Mouse (Mus musculus) adrenal gland, postnatal 14 days (tissue): ENCODE measurements around the gene Hsd11b2. TPM values are rescaled to one million over a fixed set of nuclear protein-coding genes. Genes with fewer than 3 reads are reported as not detected.

ENCODE experiments used
- DNase-seq: peaks from one replicate; pipeline ENCODE4 v3.0.0; 2021; ENCODE audit warnings: mixed read lengths
- total RNA-seq: library from RNA; stranded (reverse); gene quantifications from 2 replicates; pipeline ENCODE4 v1.2.3, GENCODE M21; 2021

The Hsd11b2 gene
- total RNA-seq, 1 experiment from 2014 or later: 1.1 TPM

DNA sequence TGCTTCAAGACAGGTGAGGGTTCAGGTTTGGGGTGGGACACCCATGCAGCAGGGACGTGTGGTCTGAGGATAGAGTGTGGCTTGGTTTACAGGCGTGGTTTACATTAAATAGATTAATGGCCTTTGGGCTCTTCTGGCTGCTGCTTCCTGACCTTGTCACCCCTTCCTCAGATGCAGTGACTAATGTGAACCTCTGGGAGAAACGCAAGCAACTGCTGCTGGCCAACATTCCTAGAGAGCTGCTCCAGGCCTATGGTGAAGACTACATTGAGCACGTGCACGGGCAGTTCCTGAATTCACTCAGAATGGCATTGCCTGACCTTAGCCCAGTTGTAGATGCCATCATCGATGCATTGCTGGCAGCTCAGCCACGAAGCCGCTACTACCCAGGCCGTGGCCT, 4.3 kb downstream of the Hsd11b2 start:
- no peak for DNase-seq

DNA sequence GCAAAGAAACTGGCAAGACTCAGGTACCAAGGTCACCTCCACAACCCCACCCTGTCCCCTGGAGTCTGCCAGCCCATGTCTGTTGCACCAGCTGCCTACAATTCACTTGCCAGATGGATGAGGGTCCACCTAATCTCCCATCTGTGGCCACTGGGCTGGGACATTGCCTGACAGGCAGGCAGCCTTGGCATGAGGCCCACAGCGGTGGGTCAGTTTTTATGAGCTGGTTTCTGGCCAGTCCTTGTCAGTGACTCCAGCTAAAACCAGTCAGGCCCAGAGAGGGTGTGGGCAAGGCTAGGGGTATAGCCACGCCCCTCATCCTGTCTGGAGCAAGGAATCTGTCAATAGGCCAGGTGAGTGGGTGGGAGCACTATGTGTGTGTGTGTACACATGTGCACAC, 8.6 kb downstream of the Hsd11b2 start:
- peak; percentile 69 for DNase-seq

DNA sequence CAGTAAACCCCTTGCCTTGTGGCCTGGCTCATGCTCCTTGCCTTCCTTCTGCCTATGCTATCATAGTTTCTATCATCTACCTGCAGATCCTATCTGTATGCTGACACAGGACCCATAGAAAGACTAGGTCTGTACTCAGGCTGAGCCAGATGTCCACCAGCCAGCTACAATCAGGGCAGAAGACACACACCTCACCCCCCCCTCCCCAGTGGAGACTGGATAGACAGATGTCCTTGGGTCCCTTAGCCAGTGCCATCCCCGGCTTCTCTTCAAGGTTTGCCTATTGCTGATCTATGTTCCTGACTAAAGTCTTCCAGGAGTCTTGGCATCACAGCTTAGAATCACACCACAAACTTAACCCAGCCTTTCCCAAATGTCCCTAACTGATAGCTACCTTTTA, 9.7 kb downstream of the Hsd11b2 start:
- peak; percentile 37 for DNase-seq

DNA sequence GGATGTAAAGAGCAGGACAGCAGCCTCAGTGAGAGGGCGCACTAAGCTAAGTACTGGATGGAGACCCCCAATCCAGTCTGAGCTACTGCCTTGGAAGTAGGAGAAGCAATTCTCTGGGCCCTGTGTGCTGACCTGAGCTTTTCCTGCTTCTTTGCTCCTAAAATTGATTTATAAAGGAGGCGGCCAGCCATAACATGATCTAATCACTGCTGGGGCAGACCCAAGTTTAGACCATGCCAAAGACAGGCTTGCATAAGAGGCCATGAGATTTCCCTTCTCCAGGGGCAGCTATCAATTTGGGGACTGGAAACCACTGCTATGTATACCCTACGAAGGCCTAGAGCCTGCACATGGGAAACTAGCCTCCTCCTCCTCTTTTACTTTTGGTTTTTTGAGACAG, 10.7 kb downstream of the Hsd11b2 start:
- DNase-seq: peak; percentile 44

DNA sequence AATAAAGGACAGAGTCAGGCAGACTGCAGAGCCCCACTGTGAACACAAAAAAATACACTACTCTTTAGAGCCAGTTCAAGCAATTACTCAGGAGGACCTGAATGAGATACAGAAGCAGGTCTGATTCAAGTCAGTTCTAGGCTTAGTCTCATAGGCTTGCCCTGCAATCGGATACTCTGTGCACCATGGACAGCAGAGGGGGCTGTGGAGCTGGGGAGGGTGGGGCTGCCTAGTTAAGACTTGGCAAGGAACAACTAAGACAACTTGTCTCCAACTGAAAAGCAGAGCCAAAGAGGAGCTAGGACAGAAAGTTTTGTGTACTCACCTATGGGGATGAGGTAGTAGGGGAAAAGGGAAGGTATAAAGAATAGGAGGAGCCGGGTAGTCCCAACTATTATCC, 13.2 kb downstream of the Hsd11b2 start:
- peak; percentile 83 for DNase-seq

DNA sequence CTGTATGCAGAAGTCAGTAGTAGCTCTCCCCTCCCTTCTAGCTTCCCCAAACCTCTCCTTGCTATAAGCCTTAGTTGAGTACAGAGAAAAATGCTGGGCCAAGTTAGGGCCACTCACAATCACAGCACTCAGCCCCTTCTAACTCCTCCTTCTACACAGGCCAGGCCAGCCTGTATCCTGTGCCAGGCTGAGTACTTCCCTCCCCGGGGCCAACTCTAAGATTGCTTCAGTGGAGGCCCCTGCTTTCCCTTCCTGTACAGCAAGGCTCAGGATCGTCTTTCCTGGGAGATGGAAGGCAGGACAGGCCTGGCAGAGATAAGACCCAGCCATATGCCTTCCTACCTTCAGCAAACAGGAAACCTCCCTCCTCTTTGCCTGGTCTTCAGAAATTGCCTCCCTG, 14.9 kb downstream of the Hsd11b2 start:
- peak; percentile 41 for DNase-seq

DNA sequence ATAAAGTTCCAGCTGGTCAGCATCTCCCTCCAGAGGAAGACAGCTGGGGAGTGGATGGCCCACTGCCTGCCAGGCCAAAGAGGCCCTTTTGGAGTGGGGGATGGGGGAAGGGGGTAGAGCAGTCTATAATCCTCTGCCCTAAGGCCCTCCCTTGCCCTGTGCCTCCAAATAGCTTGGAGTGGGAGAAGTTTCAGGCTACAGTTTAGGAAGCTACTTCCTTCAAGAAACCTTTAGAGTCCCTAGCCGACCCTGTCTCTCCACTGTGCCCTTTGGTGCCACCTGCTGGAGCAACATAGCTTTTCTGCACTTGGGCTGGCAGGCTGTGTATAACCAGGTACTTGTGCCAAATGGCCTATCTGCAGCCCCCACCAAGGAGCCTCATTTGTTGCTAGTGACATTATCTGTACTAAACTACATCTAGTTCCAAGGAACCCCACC, 15.4 kb downstream of the Hsd11b2 start:
- DNase-seq: peak; percentile 89

DNA sequence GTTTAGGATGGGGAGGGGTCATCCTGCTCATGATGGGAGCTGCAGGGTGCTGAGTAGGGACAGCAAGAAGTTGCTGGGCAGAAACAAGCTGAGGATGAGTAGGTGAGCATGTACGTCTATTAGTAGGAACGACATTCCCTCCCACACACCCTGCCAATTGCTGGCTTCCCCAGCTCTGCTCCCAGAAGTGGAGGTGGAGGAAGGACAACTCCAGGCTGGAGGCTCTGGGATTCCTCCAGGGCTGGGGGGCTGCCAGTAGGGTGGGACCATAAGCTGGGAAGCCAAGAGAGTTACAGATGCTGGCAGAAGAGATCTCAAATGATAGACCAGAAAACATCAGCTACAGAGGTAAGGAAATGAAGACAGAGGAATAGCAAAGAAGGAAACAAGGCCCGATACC, 18.0 kb downstream of the Hsd11b2 start:
- no peak for DNase-seq

DNA sequence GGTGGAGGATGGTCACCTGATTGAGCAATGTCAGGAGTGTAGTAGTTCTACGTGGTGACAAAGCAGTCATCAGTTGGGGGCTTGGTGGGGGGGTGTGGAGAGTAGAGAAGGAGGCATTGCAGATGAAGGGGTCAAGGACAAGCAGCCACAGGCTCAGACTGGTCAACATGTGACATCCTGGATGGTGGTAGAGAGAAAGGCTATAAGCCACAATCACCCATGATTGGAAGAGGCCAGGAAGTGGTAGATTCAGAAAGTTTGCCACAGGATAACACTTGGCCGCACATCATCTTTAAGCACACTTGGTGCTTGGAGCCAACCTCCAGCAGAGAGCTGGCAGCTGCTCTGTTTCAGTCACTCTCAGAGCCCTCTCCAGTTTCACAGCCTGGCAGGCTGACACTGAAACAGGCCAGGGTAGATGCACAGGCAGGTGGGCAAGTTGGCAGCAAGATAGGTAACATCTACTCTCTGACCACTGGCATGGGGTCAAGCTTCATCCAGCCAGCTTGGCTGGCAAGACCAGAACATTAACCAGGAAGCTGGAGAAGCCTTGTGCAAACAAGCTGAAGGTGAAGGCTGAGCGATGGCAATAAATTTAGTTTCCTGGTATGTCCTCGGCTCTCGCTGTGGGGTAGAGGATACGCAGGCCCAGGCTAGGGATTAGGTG, 18.6 kb downstream of the Hsd11b2 start:
- DNase-seq: peak; percentile 56

DNA sequence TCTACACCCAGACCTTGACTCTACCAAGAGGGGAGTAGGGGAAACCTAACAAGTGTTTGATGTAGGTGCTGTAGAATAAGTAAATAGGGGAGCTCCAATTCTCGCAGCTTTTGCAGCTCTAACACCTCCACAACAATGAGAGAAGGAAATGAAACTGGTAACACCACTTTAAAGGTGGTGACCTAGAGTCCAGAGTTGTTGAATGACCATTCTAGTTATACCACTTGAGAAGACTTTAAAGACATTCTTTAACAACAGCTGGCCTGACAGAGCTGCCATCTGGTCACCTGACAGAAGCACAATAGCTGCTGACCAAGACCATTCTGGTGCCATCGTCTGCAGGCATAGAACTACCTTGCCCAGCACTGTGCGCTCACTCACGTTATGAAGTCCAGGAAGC, 20.4 kb downstream of the Hsd11b2 start:
- no peak for DNase-seq

DNA sequence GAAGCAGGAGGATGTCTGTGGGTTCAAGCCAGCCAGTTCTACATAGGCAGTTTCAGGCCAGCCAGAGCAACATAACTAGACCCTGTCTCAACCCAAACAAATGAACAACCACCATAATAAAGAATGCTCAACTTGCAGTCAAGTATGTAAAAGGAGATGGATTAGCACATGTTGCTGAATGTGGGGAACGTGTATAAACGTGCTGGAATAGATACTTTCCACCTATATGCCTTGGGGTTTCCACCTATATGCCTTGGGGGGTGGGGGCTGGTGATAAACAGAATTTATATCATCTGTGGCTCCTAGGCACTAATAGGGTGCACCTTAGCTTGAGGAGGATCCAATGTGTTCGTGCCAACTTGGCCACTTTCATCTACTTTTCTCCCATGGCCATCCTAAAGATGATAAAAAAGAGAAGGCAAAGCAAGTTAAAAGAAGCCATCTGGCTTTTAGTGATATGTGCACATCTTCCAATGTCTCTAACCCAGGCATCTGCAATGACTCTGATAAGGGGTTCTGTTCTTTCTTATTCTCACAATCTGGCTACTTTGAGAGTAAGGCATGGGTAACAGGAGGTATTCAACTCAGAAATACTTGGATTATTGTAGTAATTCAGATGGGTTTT, 23.6 kb downstream of the Hsd11b2 start:
- DNase-seq: no peak

DNA sequence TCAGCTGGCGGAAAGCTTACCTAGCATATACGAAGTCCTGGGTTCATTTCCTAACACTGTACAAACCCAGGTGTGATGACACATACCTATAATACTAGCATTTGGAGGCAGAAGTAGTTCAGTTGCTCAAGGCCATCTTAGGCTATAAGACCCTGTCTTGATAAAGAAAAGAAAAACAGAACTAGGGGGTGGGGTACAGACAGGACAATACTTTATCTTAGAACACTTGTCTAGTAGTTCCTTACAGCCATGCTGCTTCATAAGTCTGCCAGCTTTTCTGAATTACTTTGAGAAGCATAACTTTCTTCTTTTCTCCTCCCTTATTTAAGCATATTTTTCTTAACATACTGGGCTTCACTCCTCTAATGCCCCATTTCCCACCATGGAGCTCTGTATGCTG, 24.3 kb downstream of the Hsd11b2 start:
- DNase-seq: no peak

DNA sequence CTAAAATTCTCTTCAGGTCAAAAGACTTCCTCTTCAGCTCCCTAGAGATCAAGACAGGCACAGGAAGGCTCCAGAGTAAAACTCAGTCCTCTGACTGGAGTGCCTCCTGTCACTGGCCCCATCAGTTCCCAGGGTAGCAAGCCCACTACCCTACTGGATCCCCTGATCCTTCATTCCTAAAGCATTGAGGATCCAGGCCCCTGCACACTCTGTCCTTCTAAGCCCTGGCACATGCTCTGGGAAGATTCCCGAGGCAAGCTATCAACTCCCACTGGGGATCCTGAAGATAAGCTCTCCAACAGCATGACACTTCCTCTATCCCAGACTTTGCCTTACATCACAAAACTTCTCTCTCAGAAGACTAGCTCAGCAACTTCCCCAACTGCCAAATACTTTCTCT, 25.1 kb downstream of the Hsd11b2 start:
- DNase-seq: no peak

DNA sequence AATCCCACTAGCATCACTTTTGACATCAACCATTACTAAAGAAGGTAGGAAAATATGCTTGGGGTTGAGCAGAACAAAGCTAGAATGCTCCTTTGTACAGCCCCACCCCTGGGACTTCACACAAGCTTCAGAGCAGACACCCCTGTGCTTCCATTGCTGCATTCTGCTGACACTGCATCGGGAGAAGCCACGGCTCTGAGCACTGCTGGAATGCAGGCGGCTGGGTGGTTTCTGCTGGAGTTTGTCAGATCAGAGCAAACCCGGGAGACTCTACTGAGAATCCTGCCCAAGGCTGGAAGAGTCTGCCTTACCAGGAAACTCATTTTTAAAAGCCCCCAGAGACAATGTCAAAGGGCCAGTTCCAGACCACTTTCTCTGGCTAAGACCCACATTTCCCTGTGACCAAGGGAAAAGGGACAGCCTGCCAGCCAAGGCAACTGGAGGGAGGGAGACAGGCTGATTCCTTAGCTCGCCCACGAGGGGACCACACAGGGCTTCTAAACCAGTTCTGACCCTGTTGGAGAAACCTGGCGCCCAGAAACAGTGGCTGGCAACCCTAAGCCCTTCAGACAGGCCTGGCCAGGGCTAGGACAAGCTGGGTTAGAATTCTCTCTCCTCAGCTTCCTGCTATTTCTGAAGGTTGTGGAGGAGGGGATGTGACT, 26.1 kb downstream of the Hsd11b2 start:
- no peak for DNase-seq

DNA sequence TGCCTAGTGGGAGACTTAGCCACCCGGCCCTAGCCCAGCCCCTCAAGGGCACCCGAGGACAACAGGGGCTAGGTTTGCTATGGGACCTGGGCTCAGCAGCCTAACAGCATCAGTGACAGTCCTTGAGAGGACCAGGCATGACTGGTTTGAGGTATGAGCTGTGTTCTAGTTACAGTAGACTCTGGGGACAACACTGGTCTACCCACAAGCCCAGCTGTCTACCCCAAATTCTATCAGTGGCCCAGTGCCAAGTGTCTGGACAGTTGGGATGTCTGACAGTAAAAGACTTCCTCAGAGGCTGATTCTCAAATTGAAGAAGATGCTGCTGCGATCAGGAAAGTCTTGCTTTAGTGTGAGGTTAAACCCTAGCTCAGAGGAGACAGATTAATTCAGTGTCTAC, 26.7 kb downstream of the Hsd11b2 start:
- no peak for DNase-seq

DNA sequence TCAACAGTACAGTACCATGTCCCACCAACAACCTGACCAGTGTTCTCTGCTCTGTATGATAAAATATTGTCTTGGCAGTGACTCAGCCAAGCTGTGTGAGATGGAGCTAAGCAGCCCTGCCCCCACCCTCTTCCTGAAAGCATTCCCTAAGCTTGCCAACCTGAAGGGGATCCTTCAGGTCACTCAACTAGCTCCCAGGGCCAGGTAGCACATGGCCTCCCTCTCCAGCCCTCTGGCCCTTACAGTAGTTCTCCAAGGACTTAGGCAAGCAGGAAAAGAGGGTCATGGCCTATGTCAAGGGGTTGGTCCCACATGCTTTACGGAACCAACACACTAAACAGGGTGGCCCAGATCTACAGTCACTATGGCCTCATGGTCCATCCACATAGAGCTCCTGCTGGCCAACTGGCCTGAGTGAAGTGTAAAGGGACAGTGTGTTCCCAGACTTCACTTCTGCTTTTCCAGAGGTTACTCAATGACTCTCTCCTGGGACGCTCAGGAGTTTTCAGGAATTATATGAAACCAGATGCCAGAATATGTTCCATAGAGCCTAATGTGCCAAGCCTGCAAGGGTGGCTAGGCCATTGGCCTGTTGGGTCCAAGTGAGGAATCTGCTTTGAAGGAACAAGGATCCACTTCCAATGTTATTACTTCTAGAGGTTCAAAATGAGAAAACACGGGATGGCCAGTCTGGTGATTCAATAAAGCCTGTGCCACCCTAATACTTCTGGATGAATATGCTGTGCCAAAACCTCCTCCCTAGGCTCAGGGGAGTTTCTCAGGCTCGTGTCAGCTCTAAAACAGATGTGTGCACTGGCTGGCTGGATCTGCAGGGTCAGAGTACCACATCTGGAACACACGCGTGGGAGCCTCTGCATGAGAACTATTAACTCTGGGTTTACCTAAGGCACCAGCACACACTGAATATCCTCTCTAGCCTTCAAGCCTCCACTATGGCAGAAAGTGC, 28.1 kb downstream of the Hsd11b2 start:
- peak; percentile 31 for DNase-seq

DNA sequence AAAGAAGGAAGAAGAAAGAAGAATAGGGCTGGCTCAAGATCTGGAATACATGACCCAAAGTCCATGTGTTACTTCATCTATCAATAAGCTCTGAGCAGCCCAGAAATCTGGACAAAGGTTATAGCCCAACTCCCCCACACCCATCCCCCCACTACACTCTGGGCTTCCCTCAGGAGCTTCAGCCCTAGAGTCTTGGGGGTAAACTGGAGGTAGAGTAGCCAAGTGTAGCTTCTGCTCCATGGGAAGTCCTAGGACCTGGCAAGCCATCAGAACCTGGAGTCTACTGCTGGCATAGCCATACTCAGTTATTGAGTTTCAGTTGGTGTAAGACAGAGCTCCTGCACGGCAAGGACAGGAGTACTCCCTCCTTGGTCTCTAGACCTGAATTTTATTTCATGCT, 31.0 kb downstream of the Hsd11b2 start:
- no peak for DNase-seq

DNA sequence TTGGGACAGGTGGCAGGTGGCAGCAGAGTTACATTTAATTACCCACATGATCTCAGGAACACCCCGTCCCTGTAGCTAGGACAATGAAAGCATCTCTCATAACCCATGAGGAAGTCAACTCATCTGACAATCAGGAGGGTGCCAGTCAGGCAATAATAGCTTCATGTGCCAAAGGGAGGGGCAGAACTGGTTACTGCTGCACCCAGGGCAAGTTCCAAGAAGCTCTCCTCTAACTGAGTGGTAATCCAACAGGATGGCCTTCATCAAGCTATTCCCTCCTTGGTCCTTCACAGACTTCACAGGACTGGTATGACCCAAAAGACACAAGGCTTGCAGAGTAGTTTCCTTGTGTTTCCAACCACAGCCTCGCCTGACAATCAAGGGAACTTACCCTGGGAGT, 31.5 kb downstream of the Hsd11b2 start:
- no peak for DNase-seq

DNA sequence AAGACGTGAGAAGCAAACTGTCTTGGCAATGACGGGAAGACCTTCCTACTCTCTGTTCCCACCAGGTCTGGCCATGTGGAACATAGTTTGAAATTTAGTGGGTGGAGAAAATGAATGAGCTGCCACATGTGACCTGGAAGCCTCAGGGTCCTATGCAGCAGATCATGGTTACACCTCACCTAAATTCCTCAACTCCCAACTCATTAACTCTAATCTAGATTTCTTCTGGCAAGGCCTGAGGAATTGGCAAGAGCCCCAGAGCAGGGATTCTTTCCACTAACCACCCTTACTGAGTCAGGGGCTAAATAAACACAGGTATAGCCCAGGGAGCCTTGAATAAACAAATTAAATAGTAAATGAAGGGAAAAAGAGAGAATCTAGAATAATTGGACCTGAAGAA, 33.5 kb downstream of the Hsd11b2 start:
- no peak for DNase-seq

DNA sequence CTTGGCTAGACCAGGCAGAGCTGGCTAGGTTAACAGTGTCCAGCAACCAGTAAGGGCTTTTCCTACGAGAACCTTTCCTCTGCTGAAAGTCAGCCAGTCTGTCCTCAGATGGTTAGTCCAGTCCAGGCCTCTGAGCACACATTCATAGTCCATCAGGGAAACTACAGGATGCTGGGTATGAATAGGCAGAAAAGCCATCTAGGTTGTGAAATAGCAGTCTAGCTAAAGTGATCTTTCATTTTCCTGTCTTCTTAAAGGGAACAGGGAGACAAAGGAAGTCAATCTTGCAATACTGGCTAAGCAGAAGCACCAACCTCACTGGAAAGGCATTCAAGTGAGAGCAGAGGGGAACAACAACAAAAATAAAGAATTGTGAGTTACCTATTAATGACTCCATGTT, 34.3 kb downstream of the Hsd11b2 start:
- DNase-seq: no peak

DNA sequence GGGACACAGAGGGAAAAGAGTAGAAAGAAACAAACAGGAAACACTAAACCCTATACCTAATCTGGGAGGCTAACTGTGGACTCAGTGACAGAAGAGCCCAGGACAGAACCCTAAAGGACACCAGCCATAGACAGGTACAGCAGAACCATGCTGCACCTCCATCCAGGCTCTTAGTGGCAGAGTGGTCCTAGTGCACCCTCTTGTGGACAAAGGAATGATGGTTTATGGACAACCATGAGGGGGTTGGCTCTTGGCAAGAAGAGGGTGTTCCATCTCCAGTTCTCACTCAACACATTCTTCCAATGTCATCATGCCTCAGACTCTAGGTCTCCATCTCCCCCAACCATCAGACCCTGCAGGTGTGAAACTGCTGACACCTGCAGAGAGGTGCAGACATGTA, 35.5 kb downstream of the Hsd11b2 start:
- DNase-seq: peak; percentile 80

DNA sequence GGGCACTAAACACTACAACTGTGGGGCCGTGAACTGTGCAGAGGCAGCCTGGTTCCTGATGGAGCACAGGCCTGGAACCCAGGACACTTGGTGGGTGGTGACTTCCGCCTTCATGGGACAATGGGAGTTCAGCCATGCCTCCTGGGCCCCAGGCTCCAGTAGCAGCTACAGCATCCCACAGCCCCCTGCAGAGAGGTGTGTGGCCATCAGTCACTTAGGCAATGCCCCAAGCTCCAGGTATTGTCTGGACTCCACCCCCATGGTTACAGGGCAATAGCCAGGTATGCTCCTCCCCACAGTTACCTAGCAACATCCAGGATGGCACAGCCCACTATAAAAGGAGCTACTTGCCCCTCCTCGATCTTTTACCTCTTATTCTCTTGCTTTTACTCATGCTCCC, 36.7 kb downstream of the Hsd11b2 start:
- no peak for DNase-seq

DNA sequence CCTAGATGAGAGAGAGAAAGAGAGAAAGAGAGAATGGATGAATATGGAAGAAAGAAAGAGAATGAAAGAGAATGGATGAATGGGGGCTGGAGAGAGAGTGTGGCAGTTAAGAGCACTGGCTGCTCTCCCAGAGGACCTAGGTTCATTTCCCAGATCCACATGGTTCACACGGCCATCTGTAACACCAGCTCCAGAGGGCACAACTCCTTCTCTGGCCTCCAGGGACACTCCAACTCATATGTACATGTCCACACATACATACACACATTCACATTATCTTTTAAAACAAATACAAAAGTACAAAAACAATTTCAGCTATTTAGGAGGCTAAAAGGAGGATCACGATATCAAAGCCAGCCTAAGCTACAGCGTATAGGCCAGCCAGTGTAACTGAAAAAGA, 44.3 kb downstream of the Hsd11b2 start:
- DNase-seq: no peak
